Mouse (Mus musculus) olfactory bulb, adult 2 months (tissue): ENCODE data around the gene Tmem44. TPM values are rescaled to one million over a fixed set of nuclear protein-coding genes. Genes with fewer than 3 reads are reported as not detected.
"Not testable (repeated sequence)": the region's sequence is repeated elsewhere in the genome, so short reads cannot be mapped to it uniquely, and the experiment has no call there.

Experiments
- H3K27ac ChIP-seq: fragments of 200-500 bp; 2 replicates; pipeline ENCODE4 v1.5.1; 2012; ENCODE audit warnings: low read depth, low read length; ENCODE audit not compliant: insufficient read depth
- H3K4me1 ChIP-seq: fragments of 200-500 bp; 2 replicates; pipeline ENCODE4 v1.6.1; 2012; ENCODE audit warnings: low read length; ENCODE audit not compliant: control insufficient read depth, insufficient read depth
- H3K4me3 ChIP-seq: fragments of 200-500 bp; 2 replicates; pipeline ENCODE4 v1.5.1; 2012; ENCODE audit warnings: mild to moderate bottlenecking, low read depth, low read length, moderate library complexity; ENCODE audit not compliant: insufficient read depth
- CTCF ChIP-seq: fragments of 200-500 bp; IDR thresholded peaks from 2 replicates; pipeline ENCODE4 v1.5.1; 2012; ENCODE audit warnings: low read depth, mild to moderate bottlenecking, low read length, moderate library complexity; ENCODE audit not compliant: insufficient read depth
- POLR2A ChIP-seq: fragments of 200-500 bp; IDR thresholded peaks from 2 replicates; pipeline ENCODE4 v1.6.1; 2012; ENCODE audit warnings: mild to moderate bottlenecking, low read depth, low read length, moderate library complexity; ENCODE audit not compliant: insufficient read depth
- WGBS: fragments of 180-500 bp; shearing (Covaris S2); methylation state at CpG from one replicate; pipeline ENCODE4 v1.1.7; 2018; 5-methylcytosine and 5-hydroxymethylcytosine counted together
- polyA plus RNA-seq: library from polyadenylated mRNA; stranded (reverse); fragments of >200 nt; gene quantifications from 2 replicates; pipeline ENCODE4 v1.2.4, GENCODE M21; 2012; ENCODE audit warnings: low replicate concordance; ENCODE audit not compliant: missing spikeins, insufficient read depth, insufficient read length

Tmem44 gene
- polyA plus RNA-seq, 1 experiment = not detected

- 69% methylated on average over 5 of the region's 5 CpGs for WGBS
- no peak overlapping the region for H3K4me3 ChIP-seq
These were observed 78.2 kb downstream of the Tmem44 start for GRCm38 (mm10) chr16:30472447-30472846.

GRCm38 (mm10) chr16:30471912-30472311 lies 78.7 kb downstream of the Tmem44 start:
- 87% methylated on average over 2 of the region's 2 CpGs for WGBS
- TF ChIP-seq POLR2A = no peak
- no peak for TF ChIP-seq CTCF
- no peak overlapping the region for H3K27ac ChIP-seq
- peaks cover 2% of the 10 kb centered on the region; the same call in 1 of the 2 replicates for H3K4me1 ChIP-seq
- no peak overlapping the region for H3K4me3 ChIP-seq

More at GRCm38 (mm10) chr16:30472447-30472846, 78.2 kb downstream of the Tmem44 start:
- no peak for TF ChIP-seq POLR2A
- TF ChIP-seq CTCF = no peak
- no peak overlapping the region for H3K27ac ChIP-seq
- H3K4me1 ChIP-seq = peaks cover 2% of the 10 kb centered on the region; the same call in 1 of the 2 replicates

GRCm38 (mm10) chr16:30468944-30469343 lies 81.7 kb downstream of the Tmem44 start:
- WGBS = 92% methylated on average over 6 of the region's 6 CpGs
- no peaks in the 10 kb centered on the region for H3K4me1 ChIP-seq
- no peak overlapping the region for H3K27ac ChIP-seq
- TF ChIP-seq POLR2A (no peak), CTCF (no peak)
- no peak overlapping the region for H3K4me3 ChIP-seq

- Histone ChIP-seq H3K4me1 (no peaks in the 10 kb centered on the region), H3K4me3 (no peak overlapping the region), H3K27ac (no peak overlapping the region)
- 61% methylated on average over 5 of the region's 5 CpGs for WGBS
- TF ChIP-seq POLR2A (no peak), CTCF (no peak)
These were observed 84.9 kb downstream of the Tmem44 start for GRCm38 (mm10) chr16:30465680-30466298.

- not testable (repeated sequence) for H3K27ac ChIP-seq, H3K4me3 ChIP-seq, H3K4me1 ChIP-seq
- 91% methylated on average over 3 of the region's 3 CpGs for WGBS
These were observed 85.9 kb downstream of the Tmem44 start for GRCm38 (mm10) chr16:30464742-30465141.

Other genes with a start within 250 kb of the Tmem44 start
- gene Gp5, start 240.1 kb downstream of the Tmem44 start, polyA plus RNA-seq = not detected in 2 replicates
- 63.3 and 284 TPM in 2 replicates for gene Atp13a3, start 144.9 kb downstream of the Tmem44 start, polyA plus RNA-seq
- not detected in 2 replicates for gene Lsg1, start 36.8 kb upstream of the Tmem44 start, polyA plus RNA-seq
- gene Fam43a, start 48.9 kb upstream of the Tmem44 start, polyA plus RNA-seq = not detected in 2 replicates